ENCODE assay signal across 20 mouse cellular contexts in genomic region chr3:55909290-55909689, GRCm38 (mm10).
DNase-seq lines count a peak whose midpoint lies in the region; ATAC-seq lines count a peak whose summit lies in the region.
"Had no signal": no experiment of that assay in that cellular context is flagged by ENCODE, and none has a peak within 500 bp of the region (broad histone marks: within the 10 kb centered on the region; RNA-seq: fewer than 3 reads in every experiment).

No protein-coding gene starts in this region.

- no peak overlapping the region for H3K27ac ChIP-seq in forebrain, embryonic 12.5 days
- H3K27ac ChIP-seq: embryonic facial prominence, embryonic 15.5 days; forebrain, embryonic 15.5 days; hindbrain, embryonic 15.5 days; kidney, embryonic 15.5 days; macrophage; midbrain, embryonic 15.5 days had no signal

- 63% methylated on average over 1 of the region's 1 CpGs for WGBS in forebrain, embryonic 12.5 days

- no peaks in the 10 kb centered on the region for H3K36me3 ChIP-seq in forebrain, embryonic 12.5 days (replicated peaks)
- H3K36me3 ChIP-seq: embryonic facial prominence, embryonic 15.5 days; kidney, embryonic 15.5 days; midbrain, embryonic 15.5 days had no signal

- no peak overlapping the region for H3K9ac ChIP-seq in forebrain, embryonic 12.5 days
- H3K9ac ChIP-seq: embryonic facial prominence, embryonic 15.5 days; forebrain, embryonic 15.5 days; hindbrain, embryonic 15.5 days; kidney, embryonic 15.5 days; liver, postnatal 0 days; midbrain, embryonic 15.5 days had no signal

- no peaks in the 10 kb centered on the region for H3K9me3 ChIP-seq in forebrain, embryonic 12.5 days
- H3K9me3 ChIP-seq: embryonic facial prominence, embryonic 15.5 days; forebrain, embryonic 15.5 days; hindbrain, embryonic 15.5 days; kidney, embryonic 15.5 days; midbrain, embryonic 15.5 days had no signal

- DNase-seq in heart, adult 18-20 months = peak; percentile 27 to 43
- DNase-seq in heart, postnatal 25 days (ENCODE audit: low spot score) = no peak
- DNase-seq in 416B (ENCODE audit: low read depth) (peak; percentile 41), MN1 (ENCODE audit: low spot score) (peak; percentile 50)
- DNase-seq in fibroblast of lung, adult 2 months (ENCODE audit: low read depth) = peak; percentile 65
- DNase-seq in right cerebral cortex, adult 18-20 months = no peak
- no peak for DNase-seq in cerebellum, adult 9-10 months
- DNase-seq: liver; liver, postnatal 0 days; spleen, adult 18-20 months; thymus, adult 18-20 months had no signal

- H3K4me2 ChIP-seq in forebrain, embryonic 12.5 days = no peak overlapping the region
- H3K4me2 ChIP-seq: embryonic facial prominence, embryonic 15.5 days; forebrain, embryonic 15.5 days; hindbrain, embryonic 15.5 days; kidney, embryonic 15.5 days; midbrain, embryonic 15.5 days had no signal

- intact Hi-C loops in heart, postnatal 25 days (cut with DNase I) = no loop called here

- no peaks in the 10 kb centered on the region for H3K27me3 ChIP-seq in forebrain, embryonic 12.5 days
- H3K27me3 ChIP-seq: CH12.LX; embryonic facial prominence, embryonic 15.5 days; forebrain, embryonic 15.5 days; hindbrain, embryonic 15.5 days; kidney, embryonic 15.5 days; midbrain, embryonic 15.5 days had no signal

- no peak for ATAC-seq in forebrain, embryonic 12.5 days (ENCODE audit: low FRiP score)
- ATAC-seq: forebrain, embryonic 15.5 days; intestine, embryonic 16.5 days; liver, postnatal 0 days; midbrain, embryonic 15.5 days had no signal

- no peaks in the 10 kb centered on the region for H3K4me1 ChIP-seq in forebrain, embryonic 12.5 days
- H3K4me1 ChIP-seq: embryonic facial prominence, embryonic 15.5 days; forebrain, embryonic 15.5 days; hindbrain, embryonic 15.5 days; kidney, embryonic 15.5 days; midbrain, embryonic 15.5 days had no signal

- no peak overlapping the region for H3K4me3 ChIP-seq in forebrain, embryonic 12.5 days (replicated peaks)
- H3K4me3 ChIP-seq: embryonic facial prominence, embryonic 15.5 days; forebrain, embryonic 15.5 days; hindbrain, embryonic 15.5 days; kidney, embryonic 15.5 days; midbrain, embryonic 15.5 days had no signal

Comparison
In these comparisons a context has a peak if more than half of its experiments do, and no peak if none do; other contexts are left out.
1. DNase-seq: peak in heart, adult 18-20 months (2 of 2), 416B (single experiment), MN1 (single experiment) and fibroblast of lung, adult 2 months (single experiment); none in heart, postnatal 25 days (single experiment), right cerebral cortex, adult 18-20 months (single experiment) and cerebellum, adult 9-10 months (single experiment).